Mouse (Mus musculus) limb, embryonic 13.5 days (tissue): ENCODE results near the gene Ipo9. TPM values are rescaled to one million over a fixed set of nuclear protein-coding genes. Genes with fewer than 3 reads are reported as not detected.

ENCODE experiments used
- ATAC-seq: fragments of 200-750 bp; cut with Nextera tagmentation; 2 replicates; pipeline ENCODE4 v1.8.0; 2017; ENCODE audit warnings: low read depth, moderate number of reproducible peaks, moderate TSS enrichment; ENCODE audit not compliant: low FRiP score
- H3K27ac ChIP-seq: fragments of 300-500 bp; sonication (generic); 2 replicates; pipeline ENCODE4 v1.5.1; 2015; ENCODE audit warnings: inconsistent platforms, mild to moderate bottlenecking, moderate library complexity
- H3K27me3 ChIP-seq: fragments of 300-500 bp; sonication (generic); 2 replicates; pipeline ENCODE4 v1.6.1; 2015; ENCODE audit warnings: mild to moderate bottlenecking, inconsistent platforms
- H3K36me3 ChIP-seq: fragments of 300-500 bp; sonication (generic); 2 replicates; pipeline ENCODE4 v1.6.1; 2015; ENCODE audit warnings: inconsistent platforms, mild to moderate bottlenecking, moderate library complexity
- H3K4me1 ChIP-seq: fragments of 300-500 bp; sonication (generic); 2 replicates; pipeline ENCODE4 v1.6.1; 2015; ENCODE audit warnings: inconsistent platforms
- H3K4me2 ChIP-seq: fragments of 300-500 bp; sonication (generic); replicated peaks from 2 replicates; pipeline ENCODE4 v1.6.1; 2015; ENCODE audit warnings: inconsistent platforms, mild to moderate bottlenecking, moderate library complexity
- H3K4me3 ChIP-seq: fragments of 300-500 bp; sonication (generic); 2 replicates; pipeline ENCODE4 v1.5.1; 2015; ENCODE audit warnings: moderate library complexity, mild to moderate bottlenecking, inconsistent platforms
- H3K9ac ChIP-seq: fragments of 300-500 bp; sonication (generic); 2 replicates; pipeline ENCODE4 v1.6.1; 2015; ENCODE audit warnings: mild to moderate bottlenecking, inconsistent platforms
- H3K9me3 ChIP-seq: fragments of 300-500 bp; sonication (generic); 2 replicates; pipeline ENCODE4 v1.6.1; 2016; ENCODE audit warnings: inconsistent platforms
- WGBS: fragments of 180-500 bp; shearing (Covaris S2); methylation state at CpG from one replicate; pipeline ENCODE4 v1.1.7; 2015; 5-methylcytosine and 5-hydroxymethylcytosine counted together
- polyA plus RNA-seq: library from polyadenylated mRNA; unstranded; fragments of >200 nt; fragmentation: Nextera tagmentation; extraction: Ambion mirVana; gene quantifications from 2 replicates; pipeline ENCODE4 v1.2.1, GENCODE M21; 2015

Gene Ipo9
- polyA plus RNA-seq, 1 experiment from 2014 or later, result 156 TPM

DNA sequence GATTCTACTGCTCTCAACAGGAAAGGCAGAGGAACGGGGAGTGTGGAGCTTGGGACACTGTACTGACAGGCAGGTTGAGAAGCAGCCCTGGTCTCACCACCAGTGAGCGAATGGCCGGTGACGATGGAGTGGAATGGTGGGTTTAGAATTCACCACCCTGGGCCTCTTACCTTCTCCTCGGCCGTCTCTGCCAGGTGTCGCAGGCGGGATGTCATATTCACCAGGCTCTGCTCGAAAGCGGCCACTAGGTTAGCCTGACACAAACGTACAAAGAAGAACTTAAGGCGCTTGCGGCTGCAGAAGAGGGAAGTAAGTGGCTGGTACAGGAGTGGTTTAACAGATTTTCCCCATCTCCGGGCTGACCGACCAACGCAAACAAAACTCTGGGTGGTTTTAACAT lies 30.2 kb upstream of the Ipo9 start:
- Histone ChIP-seq H3K36me3 (peaks cover 77% of the 10 kb centered on the region), H3K9ac (no peak overlapping the region), H3K27ac (no peak overlapping the region), H3K4me1 (peaks cover 9% of the 10 kb centered on the region; the same call in 1 of the 2 replicates), H3K4me2 (no peak overlapping the region), H3K4me3 (no peak overlapping the region), H3K9me3 (no peaks in the 10 kb centered on the region), H3K27me3 (no peaks in the 10 kb centered on the region)
- ATAC-seq, result no peak
- WGBS, result 92% methylated on average over 16 of the region's 16 CpGs

DNA sequence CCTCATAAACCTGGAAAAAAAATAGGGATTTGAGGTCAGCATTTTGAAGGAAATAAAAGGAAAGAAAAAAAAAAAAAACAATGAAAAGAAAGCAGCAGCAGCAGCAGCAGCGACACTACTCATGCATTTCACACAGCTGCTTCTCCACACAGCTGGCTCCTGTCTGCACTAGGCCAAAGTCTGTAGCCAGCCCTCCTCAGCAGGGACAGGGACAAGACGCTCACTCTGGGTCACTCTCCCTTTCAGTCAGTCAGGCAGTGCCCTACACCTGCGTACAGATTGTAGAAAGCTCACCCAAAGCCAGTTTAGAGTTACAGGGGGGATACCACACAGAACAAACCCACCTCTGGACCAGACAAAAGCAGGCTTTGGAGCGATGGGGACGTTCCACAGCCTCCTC lies 27.6 kb upstream of the Ipo9 start:
- ATAC-seq, result no peak
- Histone ChIP-seq H3K9me3 (no peaks in the 10 kb centered on the region), H3K9ac (no peak overlapping the region), H3K27me3 (no peaks in the 10 kb centered on the region), H3K36me3 (peaks cover 77% of the 10 kb centered on the region), H3K4me2 (no peak overlapping the region), H3K27ac (no peak overlapping the region), H3K4me1 (peaks cover 6% of the 10 kb centered on the region; the same call in 1 of the 2 replicates), H3K4me3 (no peak overlapping the region)
- 88% methylated on average over 5 of the region's 5 CpGs for WGBS

DNA sequence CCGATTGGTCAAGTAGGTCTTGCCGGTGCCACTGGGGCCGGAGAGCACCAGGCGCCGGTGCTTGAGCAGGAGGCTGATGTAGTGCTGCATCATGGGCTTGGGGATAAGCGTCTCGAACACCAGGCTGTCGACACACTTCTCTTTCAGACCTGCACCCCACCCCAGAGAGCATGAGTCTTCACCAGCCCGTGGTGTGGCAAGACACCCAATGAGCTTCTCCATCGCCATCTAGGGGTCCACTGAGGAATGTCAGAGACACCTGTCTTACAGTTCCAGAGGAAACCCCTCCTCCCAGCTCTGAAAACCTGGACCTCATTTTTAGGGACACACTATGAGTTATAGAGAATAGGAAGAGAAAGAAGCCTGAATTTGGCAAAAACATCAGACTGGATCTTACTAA lies 22.0 kb upstream of the Ipo9 start:
- Histone ChIP-seq H3K27ac (no peak overlapping the region), H3K4me3 (no peak overlapping the region), H3K9me3 (no peaks in the 10 kb centered on the region), H3K4me1 (no peaks in the 10 kb centered on the region), H3K36me3 (peaks cover 82% of the 10 kb centered on the region), H3K9ac (no peak overlapping the region), H3K4me2 (no peak overlapping the region), H3K27me3 (no peaks in the 10 kb centered on the region)
- 71% methylated on average over 10 of the region's 10 CpGs for WGBS
- no peak for ATAC-seq

DNA sequence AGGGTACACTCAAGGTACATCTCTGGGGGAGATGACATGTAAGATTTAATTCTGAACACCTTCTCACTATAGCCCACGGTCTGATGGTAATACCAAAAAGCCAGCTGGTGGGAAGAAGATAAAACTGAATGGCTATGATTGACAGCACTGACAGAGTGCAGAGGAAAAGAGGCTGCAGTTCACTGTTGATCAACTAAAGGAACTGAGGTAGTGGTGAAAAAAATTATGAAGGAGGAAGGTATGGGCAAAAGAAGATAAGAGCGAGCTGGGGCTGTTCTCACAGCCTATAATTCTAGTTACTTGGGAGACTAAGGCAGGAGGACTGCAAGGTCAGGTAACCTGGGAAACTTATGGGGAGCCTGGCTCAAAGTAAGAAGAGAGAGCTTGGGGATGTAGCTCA lies 21.1 kb upstream of the Ipo9 start:
- Histone ChIP-seq H3K9ac (no peak overlapping the region), H3K4me3 (no peak overlapping the region), H3K9me3 (no peaks in the 10 kb centered on the region), H3K27ac (no peak overlapping the region), H3K27me3 (no peaks in the 10 kb centered on the region), H3K36me3 (peaks cover 74% of the 10 kb centered on the region), H3K4me2 (no peak overlapping the region), H3K4me1 (no peaks in the 10 kb centered on the region)
- ATAC-seq, result no peak
- 97% methylated on average over 2 of the region's 2 CpGs for WGBS

DNA sequence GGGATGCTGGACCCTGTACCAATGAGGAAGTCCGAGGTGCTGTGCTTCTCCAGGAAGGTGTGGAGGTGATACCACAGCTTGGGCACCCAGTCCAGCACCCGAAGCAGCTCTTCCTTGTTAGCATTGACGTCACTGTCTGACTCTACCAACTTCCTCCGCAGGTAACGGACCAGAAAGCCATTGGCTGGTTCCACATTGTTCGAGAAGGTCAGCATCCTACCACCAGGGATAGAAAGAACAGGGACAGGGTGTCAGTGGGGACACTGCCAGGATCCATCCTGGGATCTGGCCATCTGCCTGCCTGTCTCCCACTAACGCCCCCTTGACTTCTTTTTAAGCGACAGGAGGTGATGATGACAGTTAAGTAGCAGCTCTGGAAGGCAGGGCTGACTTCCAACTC lies 19.6 kb upstream of the Ipo9 start:
- H3K27ac ChIP-seq, result no peak overlapping the region
- no peak for ATAC-seq
- H3K36me3 ChIP-seq, result peaks cover 69% of the 10 kb centered on the region
- no peak overlapping the region for H3K4me3 ChIP-seq
- 91% methylated on average over 8 of the region's 8 CpGs for WGBS
- no peak overlapping the region for H3K4me2 ChIP-seq
- no peak overlapping the region for H3K9ac ChIP-seq
- H3K4me1 ChIP-seq, result no peaks in the 10 kb centered on the region
- no peaks in the 10 kb centered on the region for H3K9me3 ChIP-seq
- H3K27me3 ChIP-seq, result no peaks in the 10 kb centered on the region

DNA sequence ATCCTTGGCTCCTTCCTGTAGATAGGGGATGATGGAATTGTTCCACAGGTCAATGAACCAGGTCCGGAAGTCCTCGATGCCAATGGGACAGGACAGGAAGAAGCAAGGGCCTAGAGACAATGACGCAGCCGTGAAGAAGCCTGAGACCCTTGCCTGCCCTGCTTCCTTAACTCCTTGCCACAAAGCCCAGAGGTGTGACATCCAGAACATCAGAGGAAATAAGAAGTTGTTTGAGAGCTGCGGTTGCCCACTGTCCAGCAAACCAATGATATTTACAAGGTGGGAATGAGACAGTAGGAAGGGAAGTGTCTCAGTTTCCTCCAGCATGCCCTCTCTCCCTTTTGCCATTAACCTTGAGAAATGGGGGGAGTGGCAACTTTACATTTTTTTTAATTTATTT lies 18.6 kb upstream of the Ipo9 start:
- no peak overlapping the region for H3K4me3 ChIP-seq
- H3K9ac ChIP-seq, result no peak overlapping the region
- H3K36me3 ChIP-seq, result peaks cover 62% of the 10 kb centered on the region
- H3K9me3 ChIP-seq, result no peaks in the 10 kb centered on the region
- WGBS, result 95% methylated on average over 5 of the region's 5 CpGs
- H3K4me2 ChIP-seq, result no peak overlapping the region
- no peaks in the 10 kb centered on the region for H3K4me1 ChIP-seq
- H3K27me3 ChIP-seq, result no peaks in the 10 kb centered on the region
- no peak overlapping the region for H3K27ac ChIP-seq
- no peak for ATAC-seq

DNA sequence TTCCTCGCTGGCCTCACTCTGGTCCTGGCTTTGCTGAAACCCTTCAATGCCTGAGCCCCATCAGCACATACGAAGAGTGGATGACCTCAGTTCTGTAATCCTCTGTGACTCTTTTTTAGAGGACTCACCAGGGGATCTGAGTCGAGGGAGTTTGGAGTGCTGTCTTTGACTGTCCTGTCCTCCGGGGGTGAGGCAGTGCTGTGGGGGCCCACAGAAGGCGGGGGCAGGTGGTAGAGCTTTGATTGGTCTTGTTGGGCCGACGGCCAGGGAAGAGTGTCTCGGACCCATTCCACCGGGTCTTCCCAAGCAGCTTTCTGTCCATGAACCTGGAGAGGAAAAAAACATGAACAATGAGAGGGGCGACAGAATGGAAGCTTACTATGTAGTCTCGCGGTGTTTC lies 13.2 kb upstream of the Ipo9 start:
- peaks cover 66% of the 10 kb centered on the region for H3K36me3 ChIP-seq
- ATAC-seq, result no peak

DNA sequence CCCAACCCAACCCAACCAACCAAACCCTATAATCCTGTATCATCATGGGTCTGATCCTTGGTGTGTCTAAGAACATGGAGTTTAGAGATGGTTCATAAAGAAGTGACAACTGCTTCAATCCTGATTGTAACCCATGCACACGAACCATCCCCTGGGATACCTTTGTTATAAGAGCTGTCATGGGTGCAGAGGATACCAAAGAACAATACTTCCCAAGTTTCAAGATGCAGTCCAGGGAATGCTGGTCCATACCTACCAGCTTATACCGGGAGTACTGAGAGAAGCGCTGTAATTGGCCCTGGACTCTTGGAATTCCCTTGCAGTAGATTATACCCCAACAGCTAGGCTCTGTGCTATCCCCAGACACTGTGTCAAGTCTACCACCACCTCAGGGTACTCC lies 11.6 kb upstream of the Ipo9 start:
- no peak overlapping the region for H3K4me3 ChIP-seq
- no peaks in the 10 kb centered on the region for H3K9me3 ChIP-seq
- peaks cover 66% of the 10 kb centered on the region for H3K36me3 ChIP-seq
- WGBS, result 95% methylated on average over 3 of the region's 3 CpGs
- no peaks in the 10 kb centered on the region for H3K4me1 ChIP-seq
- H3K27ac ChIP-seq, result no peak overlapping the region
- no peak for ATAC-seq
- no peaks in the 10 kb centered on the region for H3K27me3 ChIP-seq
- no peak overlapping the region for H3K9ac ChIP-seq
- H3K4me2 ChIP-seq, result no peak overlapping the region

More for the DNA sequence above, 13.2 kb upstream of the Ipo9 start:
- H3K4me1 ChIP-seq, result no peaks in the 10 kb centered on the region
- no peak overlapping the region for H3K27ac ChIP-seq
- no peaks in the 10 kb centered on the region for H3K9me3 ChIP-seq
- no peak overlapping the region for H3K4me2 ChIP-seq
- no peak overlapping the region for H3K4me3 ChIP-seq
- no peak overlapping the region for H3K9ac ChIP-seq
- WGBS, result 94% methylated on average over 12 of the region's 12 CpGs
- H3K27me3 ChIP-seq, result no peaks in the 10 kb centered on the region

DNA sequence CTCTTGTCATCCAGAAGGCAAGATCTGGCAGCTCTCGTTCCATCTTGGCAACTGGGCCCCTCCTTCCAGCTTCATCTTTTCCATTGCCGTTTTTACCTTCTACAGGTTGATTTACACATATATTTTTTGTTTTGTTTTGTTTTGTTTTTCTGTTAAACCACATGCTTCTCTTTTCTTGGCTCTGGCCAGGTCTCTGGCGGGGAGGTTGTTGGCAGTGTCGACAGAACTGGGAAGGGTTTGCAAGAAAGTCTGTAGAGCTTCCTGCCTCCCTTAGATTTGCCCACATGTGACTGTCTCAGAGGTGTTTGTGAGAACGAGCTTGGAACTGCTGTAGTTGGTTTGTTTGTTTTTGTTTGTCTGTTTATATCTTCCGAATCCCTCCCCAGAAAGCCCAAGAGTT lies 10.7 kb upstream of the Ipo9 start:
- no peak for ATAC-seq
- Histone ChIP-seq H3K27me3 (no peaks in the 10 kb centered on the region), H3K36me3 (peaks cover 62% of the 10 kb centered on the region), H3K9ac (no peak overlapping the region), H3K4me3 (no peak overlapping the region), H3K9me3 (no peaks in the 10 kb centered on the region), H3K4me2 (no peak overlapping the region), H3K27ac (no peak overlapping the region), H3K4me1 (peaks cover 4% of the 10 kb centered on the region)
- WGBS, result 89% methylated on average over 6 of the region's 6 CpGs

DNA sequence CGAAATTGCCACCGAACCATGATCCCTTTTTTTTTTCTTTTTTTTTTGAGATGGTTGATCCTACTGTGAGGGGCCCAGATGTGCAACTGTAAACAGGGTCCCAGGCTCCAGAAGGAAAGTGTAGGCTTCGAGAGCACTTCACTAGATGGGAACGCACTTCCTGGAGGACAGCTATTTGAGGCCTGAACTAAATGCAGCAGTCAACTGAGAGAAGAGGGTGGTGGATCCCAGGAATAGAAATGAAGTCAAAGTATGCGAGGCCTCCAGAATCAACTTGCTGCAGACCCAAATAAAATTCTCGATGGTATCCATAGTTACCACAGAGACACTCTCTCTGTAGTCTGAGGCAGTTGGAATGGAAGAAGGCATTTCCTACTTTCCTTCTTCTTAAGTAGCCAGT lies 8.5 kb upstream of the Ipo9 start:
- Histone ChIP-seq H3K4me1 (peaks cover 23% of the 10 kb centered on the region), H3K4me3 (no peak overlapping the region), H3K9ac (no peak overlapping the region), H3K36me3 (peaks cover 55% of the 10 kb centered on the region), H3K4me2 (no peak overlapping the region), H3K27ac (no peak overlapping the region), H3K9me3 (no peaks in the 10 kb centered on the region), H3K27me3 (no peaks in the 10 kb centered on the region)
- 94% methylated on average over 6 of the region's 6 CpGs for WGBS
- no peak for ATAC-seq

DNA sequence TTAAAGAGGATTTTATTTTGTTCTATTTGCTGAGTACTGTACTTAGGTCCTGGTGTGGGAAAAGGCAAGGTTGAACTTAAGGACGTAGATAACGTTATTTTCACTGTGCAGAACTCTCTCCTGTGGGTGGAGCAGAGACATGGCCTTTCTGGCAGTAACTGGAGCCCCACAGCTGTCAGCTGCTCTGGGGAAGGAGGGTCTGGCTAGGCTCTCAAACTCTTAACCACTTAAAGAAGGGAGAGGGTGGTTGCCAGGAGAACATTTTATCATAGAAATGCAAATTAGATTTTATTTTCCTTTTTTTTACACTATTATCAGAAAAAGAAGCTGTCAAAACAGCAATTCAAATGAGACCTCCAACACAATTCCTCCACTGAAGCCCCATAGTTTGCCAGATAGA lies 5.5 kb upstream of the Ipo9 start:
- 14% methylated on average over 2 of the region's 2 CpGs for WGBS
- H3K9ac ChIP-seq, result no peak overlapping the region
- H3K4me3 ChIP-seq, result no peak overlapping the region
- no peak overlapping the region for H3K4me2 ChIP-seq
- ATAC-seq, result no peak
- peaks cover 33% of the 10 kb centered on the region for H3K4me1 ChIP-seq
- H3K27ac ChIP-seq, result no peak overlapping the region
- H3K27me3 ChIP-seq, result no peaks in the 10 kb centered on the region
- H3K9me3 ChIP-seq, result no peaks in the 10 kb centered on the region
- H3K36me3 ChIP-seq, result peaks cover 27% of the 10 kb centered on the region

DNA sequence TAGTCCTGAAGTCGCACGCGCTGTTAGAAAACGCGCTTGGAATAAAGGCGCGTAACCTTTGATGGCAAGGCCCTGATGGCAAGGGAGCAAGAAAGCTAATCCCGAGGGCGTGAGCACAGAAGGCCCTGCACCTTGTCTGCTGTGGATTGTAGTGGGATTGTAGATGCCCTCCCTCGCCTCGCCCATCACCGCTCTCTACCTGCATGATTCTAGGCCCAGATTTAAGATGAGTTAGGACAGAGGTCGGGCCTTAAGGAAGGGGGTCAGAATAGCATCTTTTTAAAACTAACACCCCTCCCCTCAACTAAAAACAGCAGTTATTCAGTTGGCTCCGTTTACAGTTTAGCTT lies 344 bp upstream of the Ipo9 start:
- no peaks in the 10 kb centered on the region for H3K9me3 ChIP-seq
- peaks cover 49% of the 10 kb centered on the region for H3K4me1 ChIP-seq
- no peaks in the 10 kb centered on the region for H3K27me3 ChIP-seq
- 1% methylated on average over 14 of the region's 14 CpGs for WGBS
- ATAC-seq, result peak; percentile 48
- peaks cover 10% of the 10 kb centered on the region for H3K36me3 ChIP-seq
- H3K27ac ChIP-seq, result peak overlapping the region; percentile 75; the same call in 1 of the 2 replicates
- peak overlapping the region; percentile 94 for H3K9ac ChIP-seq
- H3K4me3 ChIP-seq, result peak overlapping the region; percentile 92
- peak overlapping the region; percentile 71 for H3K4me2 ChIP-seq

DNA sequence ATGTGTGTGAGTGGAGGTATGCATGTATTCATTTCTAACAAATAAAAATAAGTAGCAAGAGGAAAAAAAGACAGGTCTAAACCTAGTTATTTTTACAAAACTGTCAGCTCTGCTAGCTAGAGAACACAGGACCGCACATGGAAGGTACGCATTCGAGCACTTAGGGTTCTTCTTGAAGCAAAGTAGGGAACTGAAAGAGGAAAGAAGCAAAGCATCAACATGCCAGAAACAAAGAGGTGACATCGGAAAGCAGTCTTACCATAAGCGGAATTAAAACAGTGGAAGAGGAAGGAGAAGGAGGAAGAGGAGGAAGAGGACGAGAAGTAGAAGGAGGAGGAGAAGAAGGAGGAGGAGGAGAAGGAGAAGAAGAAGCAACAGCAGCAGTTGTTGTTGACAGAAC lies 2.9 kb downstream of the Ipo9 start:
- Histone ChIP-seq H3K9me3 (no peaks in the 10 kb centered on the region), H3K27me3 (no peaks in the 10 kb centered on the region), H3K9ac (no peak overlapping the region), H3K4me3 (no peak overlapping the region), H3K4me2 (peak overlapping the region; percentile 71; the same call in 1 of the 2 replicates), H3K4me1 (peaks cover 34% of the 10 kb centered on the region), H3K27ac (no peak overlapping the region), H3K36me3 (peaks cover 39% of the 10 kb centered on the region)
- WGBS, result 90% methylated on average over 6 of the region's 6 CpGs
- ATAC-seq, result no peak
